Mouse (Mus musculus): ENCODE measurements around the gene Sgk1. TPM values are rescaled to one million over a fixed set of nuclear protein-coding genes. Genes with fewer than 3 reads are reported as not detected.
A peak's percentile ranks its signal among the peaks of the same experiment; 100 is the strongest.

The Sgk1 gene
- total RNA-seq, 2 experiments from 2014 or later = 2.5 to 3.0 TPM

DNA sequence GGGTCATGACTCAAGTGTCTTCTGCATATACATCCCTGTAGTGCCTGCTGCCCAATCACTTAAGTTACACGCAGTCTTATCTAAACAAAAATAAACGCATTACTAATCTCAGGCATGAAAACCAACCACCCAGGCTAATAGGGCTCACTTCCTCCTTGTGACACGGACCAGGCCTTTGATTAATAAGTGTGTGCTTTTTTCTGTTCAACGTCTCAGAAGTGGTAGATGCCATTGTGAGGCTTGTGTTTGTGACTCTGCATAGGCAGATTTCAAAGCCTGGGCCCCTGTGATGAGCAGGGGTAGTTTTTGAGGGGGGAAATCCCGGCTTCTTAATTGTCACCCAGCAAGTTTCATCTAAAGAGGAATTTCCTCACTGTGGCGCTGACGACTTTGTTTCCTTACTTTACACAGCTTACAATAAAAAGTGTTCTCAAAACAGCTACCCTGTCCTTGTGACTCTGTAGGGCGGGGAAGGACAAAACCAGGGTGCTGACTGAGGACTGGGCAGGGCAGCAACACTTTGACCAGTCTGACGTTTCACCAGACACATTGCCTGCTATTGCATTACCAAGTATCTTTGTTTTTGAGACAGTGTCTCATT is 64.9 kb downstream of the Sgk1 start:
- ATAC-seq (replicated peaks; ENCODE audit: low FRiP score, poor library complexity, severe bottlenecking) = no peak

DNA sequence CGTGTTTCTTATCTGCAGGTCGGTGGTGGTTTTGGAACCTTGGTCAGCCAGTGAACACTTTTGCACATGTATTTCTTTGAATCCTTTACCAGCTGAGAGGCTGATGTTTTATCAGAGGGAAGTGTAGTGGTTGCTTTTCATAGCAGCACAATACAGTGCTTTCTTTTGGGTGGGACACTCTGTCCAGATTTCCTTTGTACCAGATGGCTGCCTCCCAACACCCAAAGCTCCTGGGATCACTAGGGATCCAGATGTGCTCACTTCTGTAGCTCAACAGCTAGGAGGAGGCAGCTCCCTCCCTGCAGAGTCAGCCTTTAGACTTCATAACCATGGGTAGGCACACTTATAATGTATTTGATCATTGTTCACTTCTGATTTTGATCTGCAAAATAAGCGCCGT is 70.5 kb downstream of the Sgk1 start:
- no peak for ATAC-seq (replicated peaks; ENCODE audit: low FRiP score, poor library complexity, severe bottlenecking)

DNA sequence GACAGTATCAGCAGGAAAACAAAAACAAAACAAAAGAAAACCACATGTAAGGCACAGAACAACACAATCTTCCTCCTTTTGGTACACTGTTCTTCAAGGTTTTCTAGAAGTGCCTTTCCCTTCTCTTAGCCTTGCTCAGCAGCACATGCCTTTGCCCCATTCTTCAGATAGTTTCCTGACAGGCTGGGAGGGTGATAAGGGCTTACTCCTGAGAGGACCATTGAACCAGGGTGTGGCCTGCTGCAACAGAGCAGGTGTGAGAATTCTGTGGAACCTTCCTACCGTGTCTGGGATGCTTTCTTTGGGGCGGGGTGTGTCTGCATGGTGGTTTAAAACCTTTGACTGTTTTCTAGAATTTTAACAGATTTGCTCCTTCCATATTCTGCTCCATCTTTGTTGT is 79.1 kb downstream of the Sgk1 start:
- no peak for ATAC-seq (replicated peaks; ENCODE audit: low FRiP score, poor library complexity, severe bottlenecking)

DNA sequence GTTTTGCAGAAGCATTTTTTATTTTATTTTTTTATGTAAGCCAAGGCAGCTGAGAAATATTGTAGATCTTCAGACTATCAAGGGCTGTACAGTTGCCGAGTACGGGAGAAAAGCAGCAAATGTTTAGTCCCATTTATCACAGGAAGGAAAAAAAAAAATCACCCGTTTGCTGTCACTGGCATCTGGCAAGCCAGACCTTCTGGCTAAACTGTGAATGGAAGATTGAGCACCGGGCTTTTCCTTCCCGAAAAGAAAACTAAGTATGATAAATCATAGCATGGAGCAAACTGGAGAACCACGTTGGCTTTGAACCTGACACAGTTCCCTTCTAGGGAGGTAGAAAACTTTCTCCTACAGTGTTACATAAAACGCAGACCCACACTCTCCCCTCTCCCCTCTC is 81.0 kb downstream of the Sgk1 start:
- ATAC-seq (replicated peaks; ENCODE audit: low FRiP score, poor library complexity, severe bottlenecking) = no peak

DNA sequence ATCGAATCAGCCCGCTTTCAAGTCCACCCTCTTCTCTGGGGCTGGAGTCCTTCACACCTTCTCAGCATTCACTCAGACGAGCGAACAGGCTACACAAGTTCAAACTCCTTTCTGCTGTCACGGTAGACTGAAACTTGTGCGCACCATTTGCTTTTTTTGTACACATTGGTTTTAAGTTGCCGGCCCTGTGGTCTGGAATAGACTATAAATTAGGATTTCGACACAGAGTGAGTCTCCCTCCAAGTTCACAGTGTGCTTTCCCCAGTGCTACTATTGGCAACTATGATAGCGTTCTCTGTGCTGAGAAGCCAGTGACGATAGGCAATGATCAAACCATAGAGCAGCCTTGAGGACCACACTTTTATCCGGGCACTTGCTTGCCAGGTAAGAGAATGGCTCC is 91.7 kb downstream of the Sgk1 start:
- no peak for ATAC-seq (replicated peaks; ENCODE audit: low FRiP score, poor library complexity, severe bottlenecking)

GRCm38 (mm10) chr10:21974801-21975200 is 92.8 kb downstream of the Sgk1 start:
- no peak for ATAC-seq (replicated peaks; ENCODE audit: low FRiP score, poor library complexity, severe bottlenecking)

DNA sequence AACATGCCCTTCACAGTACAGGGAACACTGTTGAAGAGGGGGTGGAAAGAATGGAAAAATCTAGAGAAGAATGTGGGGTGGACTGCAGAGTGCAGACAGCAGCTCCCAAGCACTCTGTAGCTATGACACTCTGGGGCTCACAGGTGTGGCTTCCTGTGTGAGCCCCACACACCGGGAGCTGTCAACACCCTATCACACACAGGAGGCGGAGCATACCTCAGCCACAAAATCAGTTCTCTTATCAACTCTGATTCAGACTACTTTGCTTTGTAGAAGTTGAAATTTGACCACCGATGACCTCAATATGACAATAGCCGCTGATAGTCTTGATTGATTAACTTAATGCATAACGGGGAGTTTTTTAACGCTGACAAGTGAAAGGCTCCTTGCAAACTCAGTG is 93.4 kb downstream of the Sgk1 start:
- no peak for ATAC-seq (replicated peaks; ENCODE audit: low FRiP score, poor library complexity, severe bottlenecking)

DNA sequence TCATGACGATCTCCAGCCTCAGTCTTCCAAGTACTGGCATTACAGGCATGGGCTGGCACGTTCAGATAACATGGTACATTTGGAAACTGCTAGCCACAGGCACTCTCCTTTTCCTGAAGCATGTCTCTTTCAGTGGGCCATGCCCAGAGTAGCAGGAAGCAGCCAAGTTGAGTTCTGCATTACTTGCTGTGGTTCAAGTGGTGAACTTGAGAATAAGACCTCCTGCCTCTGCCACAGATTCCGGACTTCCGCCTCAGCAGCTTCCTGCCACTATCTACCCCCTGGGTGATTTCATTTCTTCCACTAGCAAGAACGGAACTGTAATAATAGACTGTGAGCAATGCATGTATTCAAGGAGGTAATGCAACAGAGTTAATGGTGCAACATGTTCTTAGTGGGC is 94.3 kb downstream of the Sgk1 start:
- ATAC-seq (replicated peaks; ENCODE audit: low FRiP score, poor library complexity, severe bottlenecking) = no peak

- ATAC-seq (replicated peaks; ENCODE audit: low FRiP score, poor library complexity, severe bottlenecking) = no peak
Observed at GRCm38 (mm10) chr10:21978421-21978820, 96.4 kb downstream of the Sgk1 start.

GRCm38 (mm10) chr10:21979286-21979965 is 97.4 kb downstream of the Sgk1 start:
- no peak for ATAC-seq (replicated peaks; ENCODE audit: low FRiP score, poor library complexity, severe bottlenecking)

DNA sequence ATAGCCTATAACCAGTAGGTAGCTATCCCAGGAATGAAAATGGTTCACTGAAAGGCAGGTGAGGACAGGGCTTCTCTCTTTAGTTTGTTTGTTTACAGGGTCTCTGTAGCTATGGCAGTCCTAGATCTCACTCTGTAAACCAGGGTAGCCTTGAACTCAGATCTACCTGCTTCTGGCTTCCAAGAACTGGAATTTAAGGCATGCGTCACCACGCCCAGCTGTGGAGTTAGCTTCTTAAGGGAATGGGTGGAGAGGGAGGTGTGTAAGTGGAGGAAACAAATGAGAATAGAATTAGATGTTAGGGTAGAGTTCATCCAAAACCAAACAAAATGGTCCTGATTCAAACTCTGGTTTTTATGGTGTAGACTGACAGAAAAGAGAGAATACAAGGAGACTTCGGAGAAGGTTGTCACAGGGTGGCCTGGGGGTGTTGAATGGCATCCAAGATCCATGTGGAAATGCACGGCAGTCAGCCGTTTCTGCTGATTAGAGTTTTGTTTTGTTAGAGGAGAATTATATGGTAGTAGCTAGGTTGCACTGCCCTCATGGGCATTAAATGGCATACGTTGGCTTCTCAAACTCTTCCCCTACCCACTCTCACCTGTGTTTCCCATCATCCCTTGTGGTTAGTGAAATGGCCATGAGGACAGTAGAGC is 98.9 kb downstream of the Sgk1 start:
- ATAC-seq (replicated peaks; ENCODE audit: low FRiP score, poor library complexity, severe bottlenecking) = no peak

DNA sequence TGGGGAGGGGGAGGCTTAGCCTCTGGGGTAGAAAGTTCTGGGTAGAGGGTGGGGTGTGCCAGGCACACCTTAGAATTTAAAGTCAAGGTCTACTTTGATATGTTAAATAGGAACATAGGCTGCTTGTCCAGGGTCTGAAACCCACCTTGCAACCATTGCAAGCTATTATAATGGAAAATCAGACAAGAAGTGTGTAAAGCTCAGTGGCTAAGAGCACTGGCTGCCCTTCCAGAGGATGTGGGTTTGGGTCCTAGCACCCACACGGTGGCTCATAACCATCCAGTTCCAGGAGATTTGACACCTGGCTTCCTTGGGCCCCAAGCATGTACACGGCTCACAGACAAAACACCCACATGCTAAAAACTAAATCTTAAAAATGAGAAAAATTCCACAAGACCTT is 100.3 kb downstream of the Sgk1 start:
- ATAC-seq (replicated peaks; ENCODE audit: low FRiP score, poor library complexity, severe bottlenecking) = no peak

DNA sequence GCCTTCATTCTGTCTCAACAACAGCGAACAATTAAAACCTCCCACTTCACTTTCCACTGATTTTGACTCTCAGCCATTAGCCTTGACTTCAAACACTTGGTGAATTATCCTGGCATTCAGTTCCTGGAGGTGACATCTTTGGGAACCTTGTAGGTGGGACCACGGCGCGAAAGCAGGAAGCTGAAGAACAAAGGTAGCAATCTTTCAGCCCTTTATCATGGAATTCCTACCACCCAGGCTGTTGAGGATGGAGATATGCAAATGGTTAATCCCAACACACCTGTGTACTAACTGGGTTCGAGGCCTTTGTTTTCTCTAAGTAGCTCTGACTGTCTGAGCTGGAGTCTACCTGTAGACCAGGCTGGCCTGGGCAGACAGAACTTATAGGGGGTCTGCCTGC is 106.5 kb downstream of the Sgk1 start:
- ATAC-seq (replicated peaks; ENCODE audit: low FRiP score, poor library complexity, severe bottlenecking) = no peak

- ATAC-seq (replicated peaks; ENCODE audit: low FRiP score, poor library complexity, severe bottlenecking) = no peak
Observed at GRCm38 (mm10) chr10:21991351-21991840, 109.4 kb downstream of the Sgk1 start.

DNA sequence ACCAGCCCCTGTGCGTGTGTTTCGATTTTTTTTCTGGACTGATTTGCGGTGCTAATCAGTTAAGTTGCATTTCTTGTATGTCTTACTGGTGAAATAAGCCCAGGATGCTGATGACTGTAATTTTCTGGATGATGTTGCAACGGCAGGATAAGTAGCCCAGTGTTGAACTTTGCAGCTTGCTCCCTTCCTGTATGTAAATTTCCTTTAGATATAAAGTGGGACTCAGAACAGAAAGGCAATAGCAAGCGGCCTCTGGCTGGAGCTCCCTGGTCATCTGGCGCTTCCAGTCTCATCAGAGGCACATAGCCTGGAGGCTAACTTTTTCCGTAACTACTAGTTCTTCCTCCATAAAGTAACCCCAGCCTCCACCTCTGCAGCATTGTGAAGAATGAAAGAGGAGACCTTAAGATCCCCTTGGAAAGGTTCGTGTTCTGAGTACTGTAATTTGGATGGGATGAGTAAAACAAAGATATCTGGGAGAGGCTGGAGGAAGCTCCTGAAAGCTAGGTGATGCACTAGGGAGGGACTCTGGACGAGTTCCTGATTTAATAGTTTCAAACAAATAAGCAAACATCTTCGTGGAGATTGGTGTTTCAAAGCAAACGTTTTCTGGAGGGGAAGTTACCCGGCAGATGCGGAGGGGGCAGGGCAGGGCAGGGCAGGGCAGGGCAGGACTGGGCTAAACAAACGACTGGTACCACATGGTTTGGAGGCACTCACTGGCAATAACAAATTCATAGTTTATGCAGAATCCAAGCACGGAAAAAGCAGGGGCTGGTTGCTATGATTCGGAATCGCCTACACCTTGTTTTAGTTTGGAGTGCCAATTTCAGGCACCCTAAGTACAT is 110.2 kb downstream of the Sgk1 start:
- no peak for ATAC-seq (replicated peaks; ENCODE audit: low FRiP score, poor library complexity, severe bottlenecking)

- ATAC-seq (replicated peaks; ENCODE audit: low FRiP score, poor library complexity, severe bottlenecking) = no peak
Observed at GRCm38 (mm10) chr10:21992834-21993514, 111.0 kb downstream of the Sgk1 start.

- 0 out of 2 replicates have a peak, but pooled peaks have one; percentile 23 for ATAC-seq (replicated peaks; ENCODE audit: low FRiP score, poor library complexity, severe bottlenecking)
Observed at GRCm38 (mm10) chr10:21993515-21994373, 111.8 kb downstream of the Sgk1 start.

DNA sequence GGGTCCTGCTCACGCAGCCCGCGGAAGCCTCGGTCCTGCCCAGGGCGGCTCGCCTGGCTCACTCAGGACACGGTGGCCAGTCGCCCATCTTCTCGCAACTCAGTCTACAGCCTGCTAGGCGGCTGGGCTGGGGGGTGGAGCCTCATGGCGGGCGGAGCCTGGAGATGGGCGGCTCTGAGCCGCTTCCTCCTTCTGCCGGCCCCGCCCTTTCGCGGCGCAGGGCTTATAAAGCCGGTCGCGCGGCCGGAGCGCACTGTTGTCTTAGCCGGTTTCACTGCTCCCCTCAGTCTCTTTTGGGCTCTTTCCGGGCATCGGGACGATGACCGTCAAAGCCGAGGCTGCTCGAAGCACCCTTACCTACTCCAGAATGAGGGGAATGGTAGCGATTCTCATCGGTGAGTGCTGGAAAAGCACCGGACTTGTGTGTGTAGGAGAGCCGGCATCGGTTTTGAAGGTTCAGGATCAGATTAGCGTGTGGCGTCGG is 112.5 kb downstream of the Sgk1 start:
- ATAC-seq (replicated peaks; ENCODE audit: low FRiP score, poor library complexity, severe bottlenecking) = peak; percentile 95

DNA sequence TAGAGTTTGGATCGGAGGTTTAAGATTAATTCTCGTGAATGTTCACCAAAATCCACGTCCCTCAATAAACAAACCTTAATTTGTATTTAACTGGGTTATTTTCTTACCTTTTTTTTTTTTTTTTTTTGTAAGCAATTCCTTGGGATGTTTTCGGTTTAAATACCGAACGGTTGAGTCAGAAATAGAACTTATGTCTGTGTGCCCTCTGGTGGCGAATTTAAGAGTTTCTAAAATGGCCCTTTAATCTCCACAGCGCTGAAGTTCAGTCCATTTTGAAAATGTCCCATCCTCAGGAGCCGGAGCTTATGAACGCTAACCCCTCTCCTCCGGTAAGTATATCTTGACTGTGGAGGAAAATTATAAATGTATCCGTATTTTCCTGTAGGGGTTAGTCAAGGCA is 113.2 kb downstream of the Sgk1 start:
- ATAC-seq (replicated peaks; ENCODE audit: low FRiP score, poor library complexity, severe bottlenecking) = peak; percentile 68
